Mouse (Mus musculus) adrenal gland, adult 18-20 months (tissue): ENCODE data around the gene Ankrd33b. TPM values are rescaled to one million over a fixed set of nuclear protein-coding genes. Genes with fewer than 3 reads are reported as not detected.

Experiments
- DNase-seq, 2 experiments: peaks; one replicate each; pipeline ENCODE4 v3.0.0; 2021 to 2022; ENCODE audit warnings: low spot score in 2 of 2
- total RNA-seq, 2 experiments: library from RNA; stranded (reverse); gene quantifications; 1 replicate in 1 of 2; 2 replicates in 1 of 2; pipeline ENCODE4 v1.2.3; 2021

Ankrd33b gene
- total RNA-seq, 2 experiments from 2014 or later = 1.3 to 4.4 TPM

DNA sequence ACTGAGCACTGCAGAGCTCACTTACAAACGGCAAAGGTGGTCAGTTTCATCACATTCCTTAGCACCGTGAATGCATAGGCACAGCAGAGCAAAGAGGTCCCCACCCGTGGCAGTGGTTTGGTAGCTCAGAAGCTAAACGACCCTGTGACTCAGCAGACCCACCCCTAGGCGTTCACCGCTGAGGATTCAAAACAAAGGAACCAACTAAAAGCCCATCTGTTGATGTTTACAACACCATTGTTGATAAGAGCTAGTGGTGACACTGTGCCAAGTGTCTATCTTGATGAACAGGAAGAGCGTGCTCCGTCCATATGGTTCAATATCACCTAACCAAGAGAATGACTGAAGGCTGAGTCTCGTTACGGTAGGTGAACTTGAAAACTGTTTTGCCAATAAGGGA is 124.3 kb downstream of the Ankrd33b start:
- no peak for DNase-seq

Other genes with a start within 250 kb of the Ankrd33b start
- gene Dap, start 143.4 kb downstream of the Ankrd33b start, total RNA-seq = 10 to 100 TPM; 92.0 to 93.7 TPM
- 1 to 10 TPM; 3.7 to 4.9 TPM for gene Ropn1l, start 86.0 kb upstream of the Ankrd33b start, total RNA-seq
- gene March6, start 163.3 kb upstream of the Ankrd33b start, total RNA-seq = 100 to 1,000 TPM in 1 of 2 experiments, 10 to 100 TPM in 1; 84.7 to 161 TPM
- 100 to 1,000 TPM in 1 of 2 experiments, 10 to 100 TPM in 1; 69.7 to 178 TPM for gene Cmbl, start 197.7 kb upstream of the Ankrd33b start, total RNA-seq
- 100 to 1,000 TPM; 309 to 346 TPM for gene Cct5, start 234.1 kb upstream of the Ankrd33b start, total RNA-seq
- 10 to 100 TPM; 23.2 to 25.0 TPM for gene Fam173b, start 234.1 kb upstream of the Ankrd33b start, total RNA-seq